Mouse (Mus musculus): ENCODE results near the gene Izumo1. TPM values are rescaled to one million over a fixed set of nuclear protein-coding genes. Genes with fewer than 3 reads are reported as not detected.

Izumo1 gene
- polyA plus RNA-seq, 1 experiment: not detected

DNA sequence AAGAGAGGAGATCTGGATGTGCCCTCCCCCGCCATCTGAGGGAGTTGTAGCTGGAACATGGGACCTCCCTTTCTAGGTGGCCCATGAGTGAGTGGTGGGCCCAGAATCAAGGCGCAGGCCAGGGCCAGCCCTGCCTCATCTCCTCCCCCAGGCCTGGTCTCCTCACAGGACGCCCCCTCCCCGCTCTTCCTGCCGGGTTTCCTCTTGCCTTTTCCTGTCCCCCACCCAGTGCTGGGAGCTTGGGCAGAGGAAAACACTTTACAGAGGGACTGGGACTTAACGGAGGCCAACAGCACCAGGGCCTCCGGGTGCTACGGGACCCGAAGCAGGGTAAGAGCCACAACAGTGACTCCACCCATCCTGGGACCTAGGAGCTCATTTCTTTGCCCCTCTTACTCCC, 5.7 kb downstream of the Izumo1 start, which contains the start of gene Rasip1:
Gene Rasip1 (plus strand): TSS at position 228 of the 400 bp plus-strand sequence.
- peak within 1 kb of the TSS; percentile 57 for H3K4me3 ChIP-seq (ENCODE audit: insufficient read depth, low read depth, low read length)
- TF ChIP-seq POLR2A (IDR thresholded peaks at IDR 0.05; ENCODE audit: insufficient read depth, low read depth, low read length) (no peak), CTCF (IDR thresholded peaks at IDR 0.05; ENCODE audit: insufficient read depth, low read depth, low read length) (no peak)
- H3K27ac ChIP-seq (ENCODE audit: insufficient read depth, low read depth, low read length): no peak within 1 kb of the TSS
- H3K4me1 ChIP-seq (ENCODE audit: control insufficient read depth, insufficient read depth, low read length): peaks cover 12% of the 10 kb centered on the region
- 92% methylated on average over 9 of the region's 9 CpGs for WGBS

DNA sequence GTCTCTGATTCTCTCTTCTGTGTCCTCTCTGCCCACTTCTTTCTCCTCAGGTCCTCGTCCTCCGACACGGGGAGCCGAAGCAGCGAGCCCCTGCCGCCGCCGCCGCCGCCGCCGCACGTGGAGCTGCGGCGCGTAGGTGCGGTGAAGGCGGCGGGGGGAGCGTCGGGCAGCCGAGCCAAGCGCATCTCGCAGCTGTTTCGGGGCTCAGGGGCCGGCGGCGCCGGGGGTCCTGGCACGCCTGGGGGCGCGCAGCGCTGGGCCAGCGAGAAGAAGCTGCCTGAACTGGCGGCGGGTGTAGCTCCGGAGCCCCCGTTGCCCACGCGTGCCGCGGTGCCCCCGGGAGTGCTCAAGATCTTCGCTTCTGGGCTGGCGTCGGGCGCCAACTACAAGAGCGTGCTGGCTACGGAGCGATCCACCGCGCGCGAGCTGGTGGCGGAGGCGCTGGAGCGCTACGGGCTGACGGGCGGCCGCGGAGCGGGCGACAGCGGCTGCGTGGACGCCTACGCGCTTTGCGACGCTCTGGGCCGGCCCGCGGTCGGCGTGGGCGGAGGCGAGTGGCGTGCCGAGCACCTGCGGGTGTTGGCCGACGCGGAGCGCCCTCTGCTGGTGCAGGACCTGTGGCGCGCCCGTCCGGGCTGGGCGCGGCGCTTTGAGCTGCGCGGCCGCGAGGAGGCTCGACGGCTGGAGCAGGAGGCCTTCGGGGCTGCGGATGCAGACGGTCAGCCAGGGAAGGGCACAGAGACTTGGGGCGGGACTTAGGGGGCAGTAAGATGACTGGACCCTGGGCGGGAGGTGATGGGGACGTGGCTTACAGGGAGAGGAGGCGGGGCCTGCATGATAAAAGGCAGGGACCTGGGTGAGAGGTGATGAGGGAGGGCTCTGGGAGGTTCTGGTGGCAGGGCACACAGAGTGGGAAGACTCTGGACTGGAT, 7.0 kb downstream of the Izumo1 start:
- no peak overlapping the region for H3K27ac ChIP-seq (ENCODE audit: insufficient read depth, low read depth, low read length)
- peaks cover 18% of the 10 kb centered on the region for H3K4me1 ChIP-seq (ENCODE audit: control insufficient read depth, insufficient read depth, low read length)
- peak overlapping the region; percentile 57 for H3K4me3 ChIP-seq (ENCODE audit: insufficient read depth, low read depth, low read length)
- 1% methylated on average over 105 of the region's 105 CpGs for WGBS
- TF ChIP-seq CTCF (IDR thresholded peaks at IDR 0.05; ENCODE audit: insufficient read depth, low read depth, low read length) (peak; percentile 84; the same call in 1 of the 2 replicates), POLR2A (IDR thresholded peaks at IDR 0.05; ENCODE audit: insufficient read depth, low read depth, low read length) (peak; percentile 52; the same call in 1 of the 2 replicates)

DNA sequence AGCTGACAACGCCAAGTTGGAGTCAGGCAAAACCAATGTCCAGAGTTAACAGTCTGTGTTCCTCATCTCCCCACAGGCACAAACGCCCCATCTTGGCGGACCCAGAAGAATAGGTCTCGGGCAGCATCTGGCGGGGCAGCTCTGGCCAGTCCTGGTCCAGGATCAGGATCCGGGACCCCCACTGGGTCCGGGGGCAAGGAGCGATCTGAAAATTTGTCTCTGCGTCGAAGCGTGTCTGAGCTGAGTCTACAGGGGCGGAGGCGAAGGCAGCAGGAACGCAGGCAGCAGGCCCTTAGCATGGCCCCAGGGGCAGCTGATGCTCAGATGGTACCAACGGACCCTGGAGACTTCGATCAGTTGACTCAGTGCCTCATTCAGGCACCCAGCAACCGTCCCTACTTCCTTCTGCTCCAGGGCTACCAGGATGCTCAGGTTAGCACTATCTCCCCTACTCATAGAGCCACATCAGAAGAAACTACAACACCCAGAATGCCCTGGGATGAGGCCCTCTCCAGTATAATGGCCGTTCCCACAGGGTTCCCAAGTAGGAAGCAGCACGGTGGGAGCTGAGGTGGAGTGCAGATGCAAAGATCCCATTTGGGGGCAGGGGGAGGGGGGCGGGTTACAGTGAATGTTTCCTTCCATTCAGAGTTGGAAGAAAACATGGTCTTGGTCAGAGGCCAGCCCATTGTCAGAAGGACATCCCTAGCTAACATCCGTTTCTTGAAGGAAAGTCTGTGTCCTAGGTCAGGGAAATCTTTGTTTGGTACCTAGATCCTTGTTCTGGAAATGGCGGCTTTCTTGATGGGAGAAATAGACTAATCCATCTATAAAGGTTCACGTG, 8.7 kb downstream of the Izumo1 start:
- Histone ChIP-seq H3K4me1 (ENCODE audit: control insufficient read depth, insufficient read depth, low read length) (peaks cover 18% of the 10 kb centered on the region), H3K4me3 (ENCODE audit: insufficient read depth, low read depth, low read length) (no peak overlapping the region), H3K27ac (ENCODE audit: insufficient read depth, low read depth, low read length) (no peak overlapping the region)
- TF ChIP-seq POLR2A (IDR thresholded peaks at IDR 0.05; ENCODE audit: insufficient read depth, low read depth, low read length) (no peak), CTCF (IDR thresholded peaks at IDR 0.05; ENCODE audit: insufficient read depth, low read depth, low read length) (no peak)
- WGBS: 85% methylated on average over 23 of the region's 23 CpGs

DNA sequence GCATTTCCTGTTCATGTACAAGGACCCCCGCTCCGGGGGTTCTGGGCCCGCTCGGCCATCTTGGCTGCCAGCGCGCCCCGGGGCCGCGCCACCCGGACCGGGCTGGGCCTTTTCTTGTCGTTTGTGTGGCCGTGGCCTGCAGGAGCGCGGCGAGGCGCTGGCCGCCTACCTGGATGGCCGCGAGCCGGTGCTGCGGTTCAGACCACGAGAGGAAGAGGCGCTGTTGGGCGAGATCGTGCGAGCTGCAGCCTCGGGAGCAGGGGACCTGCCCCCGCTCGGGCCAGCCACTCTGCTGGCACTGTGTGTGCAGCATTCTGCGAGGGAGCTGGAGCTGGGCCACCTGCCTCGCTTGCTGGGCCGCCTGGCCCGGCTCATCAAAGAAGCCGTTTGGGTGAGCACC, 10.9 kb downstream of the Izumo1 start:
- Histone ChIP-seq H3K4me1 (ENCODE audit: control insufficient read depth, insufficient read depth, low read length) (peaks cover 18% of the 10 kb centered on the region), H3K4me3 (ENCODE audit: insufficient read depth, low read depth, low read length) (peak overlapping the region; percentile 35), H3K27ac (ENCODE audit: insufficient read depth, low read depth, low read length) (no peak overlapping the region)
- TF ChIP-seq POLR2A (IDR thresholded peaks at IDR 0.05; ENCODE audit: insufficient read depth, low read depth, low read length): no peak
- no peak for TF ChIP-seq CTCF (IDR thresholded peaks at IDR 0.05; ENCODE audit: insufficient read depth, low read depth, low read length)
- 25% methylated on average over 35 of the region's 35 CpGs for WGBS

DNA sequence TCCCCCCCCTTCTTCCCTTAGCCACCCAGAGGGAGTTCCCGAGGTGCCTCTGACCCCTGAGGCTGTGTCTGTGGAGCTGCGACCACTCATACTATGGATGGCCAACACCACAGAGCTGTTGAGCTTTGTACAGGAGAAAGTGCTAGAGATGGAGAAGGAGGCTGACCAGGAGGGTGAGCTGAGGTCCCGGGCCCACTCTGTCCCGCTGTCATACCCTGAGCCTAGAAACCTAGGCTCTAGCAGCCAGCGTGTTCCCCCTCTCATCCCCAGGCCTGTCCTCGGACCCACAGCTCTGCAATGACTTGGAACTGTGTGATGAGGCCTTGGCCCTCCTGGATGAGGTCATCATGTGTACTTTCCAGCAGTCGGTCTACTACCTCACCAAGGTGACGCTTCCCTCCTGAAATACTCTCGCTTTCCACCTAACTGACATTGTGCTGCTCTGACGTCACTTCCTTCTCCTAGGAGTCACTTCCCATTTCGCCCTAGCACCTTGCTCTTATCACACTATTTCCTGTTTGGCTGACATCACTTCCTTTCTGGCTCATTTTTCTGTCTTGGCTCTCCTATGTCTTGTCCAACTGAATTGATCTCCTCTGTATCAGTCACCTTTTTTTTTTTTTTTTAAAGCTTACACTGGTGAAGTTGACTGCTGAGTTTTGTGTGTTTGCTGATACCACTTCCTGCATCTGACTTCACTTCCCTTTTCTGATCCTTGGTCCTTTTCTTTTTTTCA, 13.5 kb downstream of the Izumo1 start:
- TF ChIP-seq POLR2A (IDR thresholded peaks at IDR 0.05; ENCODE audit: insufficient read depth, low read depth, low read length) (no peak), CTCF (IDR thresholded peaks at IDR 0.05; ENCODE audit: insufficient read depth, low read depth, low read length) (no peak)
- 92% methylated on average over 11 of the region's 11 CpGs for WGBS
- H3K4me3 ChIP-seq (ENCODE audit: insufficient read depth, low read depth, low read length): no peak overlapping the region
- H3K27ac ChIP-seq (ENCODE audit: insufficient read depth, low read depth, low read length): no peak overlapping the region
- peaks cover 13% of the 10 kb centered on the region for H3K4me1 ChIP-seq (ENCODE audit: control insufficient read depth, insufficient read depth, low read length)

DNA sequence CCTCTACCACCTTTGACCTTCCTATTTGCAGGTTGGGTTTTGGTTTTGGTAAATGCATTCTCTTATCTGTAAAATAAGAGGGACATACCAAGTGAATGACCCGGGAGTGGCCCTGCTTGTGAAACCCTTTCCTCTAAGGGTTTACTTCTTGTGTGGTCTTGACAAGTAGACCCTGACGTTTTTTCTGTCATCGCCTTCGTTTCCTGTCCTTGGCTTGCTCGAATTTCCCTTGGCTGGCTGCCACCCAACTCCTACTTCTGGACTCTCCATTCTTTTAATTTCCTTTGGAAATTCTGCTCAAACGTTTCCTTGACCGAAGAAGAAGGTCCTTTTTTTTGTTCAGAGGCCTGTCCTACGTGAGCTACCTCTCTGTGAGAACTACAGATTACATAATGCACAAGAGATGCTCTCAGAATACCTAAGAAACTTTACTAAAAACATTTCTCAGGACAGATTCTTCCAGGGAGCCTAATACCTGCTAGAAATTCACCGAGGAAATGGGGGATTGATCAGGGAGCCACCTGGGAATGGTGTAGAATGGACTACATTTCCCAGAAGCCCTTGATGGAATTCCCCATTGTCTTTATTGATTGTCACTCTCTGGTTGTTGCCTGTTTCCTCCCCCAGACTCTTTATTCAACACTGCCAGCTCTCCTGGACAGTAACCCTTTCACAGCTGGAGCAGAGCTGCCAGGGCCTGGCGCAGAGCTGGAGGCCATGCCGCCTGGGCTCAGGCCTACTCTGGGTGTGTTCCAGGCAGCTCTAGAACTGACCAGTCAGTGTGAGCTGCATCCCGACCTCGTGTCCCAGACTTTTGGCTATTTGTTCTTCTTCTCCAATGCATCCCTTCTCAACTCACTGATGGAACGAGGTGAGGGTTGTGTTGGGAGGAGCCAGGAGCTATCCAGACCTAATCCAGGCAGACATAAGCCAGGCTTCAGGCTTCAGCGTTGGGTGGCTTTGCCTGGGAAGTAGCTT, 14.4 kb downstream of the Izumo1 start:
- TF ChIP-seq CTCF (IDR thresholded peaks at IDR 0.05; ENCODE audit: insufficient read depth, low read depth, low read length) (no peak), POLR2A (IDR thresholded peaks at IDR 0.05; ENCODE audit: insufficient read depth, low read depth, low read length) (no peak)
- H3K4me1 ChIP-seq (ENCODE audit: control insufficient read depth, insufficient read depth, low read length): peaks cover 13% of the 10 kb centered on the region
- no peak overlapping the region for H3K4me3 ChIP-seq (ENCODE audit: insufficient read depth, low read depth, low read length)
- H3K27ac ChIP-seq (ENCODE audit: insufficient read depth, low read depth, low read length): no peak overlapping the region
- WGBS: 77% methylated on average over 15 of the region's 15 CpGs

DNA sequence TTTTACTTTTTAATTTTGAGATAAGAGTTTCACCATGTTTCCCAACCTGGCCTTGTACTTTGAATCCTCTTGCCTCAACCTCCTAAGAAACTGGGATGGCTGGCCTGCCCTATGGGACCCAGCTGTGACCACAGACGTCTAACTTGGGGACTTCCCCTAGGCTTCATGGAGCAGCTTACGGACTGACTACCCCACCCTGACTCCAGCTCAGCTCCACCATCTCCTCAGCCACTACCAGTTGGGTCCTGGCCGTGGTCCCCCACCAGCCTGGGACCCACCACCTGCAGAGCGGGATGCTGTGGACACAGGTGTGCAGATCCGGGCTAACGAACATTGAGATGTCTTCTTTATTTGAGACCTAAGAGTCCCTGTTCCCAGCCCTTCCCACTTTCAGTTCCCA, 16.1 kb downstream of the Izumo1 start:
- WGBS: 97% methylated on average over 6 of the region's 6 CpGs
- TF ChIP-seq CTCF (IDR thresholded peaks at IDR 0.05; ENCODE audit: insufficient read depth, low read depth, low read length) (no peak), POLR2A (IDR thresholded peaks at IDR 0.05; ENCODE audit: insufficient read depth, low read depth, low read length) (no peak)
- Histone ChIP-seq H3K4me3 (ENCODE audit: insufficient read depth, low read depth, low read length) (no peak overlapping the region), H3K27ac (ENCODE audit: insufficient read depth, low read depth, low read length) (no peak overlapping the region), H3K4me1 (ENCODE audit: control insufficient read depth, insufficient read depth, low read length) (peaks cover 14% of the 10 kb centered on the region)

Data from olfactory bulb, adult 2 months (tissue).